Mouse (Mus musculus) ES-Bruce4 (cell line): ENCODE data around the gene Heph.
"Not testable (repeated sequence)": the region's sequence is repeated elsewhere in the genome, so short reads cannot be mapped to it uniquely, and the experiment has no call there.

Experiments
- CTCF ChIP-seq: IDR thresholded peaks from one replicate; pipeline ENCODE4 v1.8.1; 2011; ENCODE audit warnings: low read depth, low read length
- POLR2A ChIP-seq: IDR thresholded peaks from one replicate; pipeline ENCODE4 v1.8.1; 2011; ENCODE audit warnings: low read length; ENCODE audit not compliant: insufficient read depth

DNA sequence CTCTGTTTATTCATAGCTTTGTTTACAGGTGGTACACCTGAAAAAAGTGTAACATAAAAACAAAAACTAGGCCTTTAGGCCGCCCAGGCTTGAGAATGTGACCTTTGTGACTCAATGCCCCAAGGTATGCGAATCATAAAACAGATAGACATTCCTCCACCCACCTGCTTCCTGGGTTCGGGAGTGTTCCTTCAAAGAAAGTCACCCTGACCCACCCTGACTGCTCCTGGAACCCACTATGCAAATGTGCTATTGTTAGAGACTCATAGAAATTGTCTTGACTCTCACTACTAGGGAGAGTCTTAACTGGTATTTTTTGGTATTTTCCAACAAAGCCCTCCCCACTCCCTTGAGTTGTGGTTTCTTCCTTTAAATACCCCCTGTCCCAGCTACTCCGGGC lies 39.8 kb upstream of the Heph start:
- TF ChIP-seq CTCF, POLR2A: not testable (repeated sequence)
